Mouse (Mus musculus) inflammation-experienced regulatory T-cells, adult 6 months (primary cell): ENCODE measurements around the gene Arhgdib. TPM values are rescaled to one million over a fixed set of nuclear protein-coding genes. Genes with fewer than 3 reads are reported as not detected.
"Not testable (repeated sequence)": the region's sequence is repeated elsewhere in the genome, so short reads cannot be mapped to it uniquely, and the experiment has no call there.

ENCODE experiments used
- ATAC-seq: one replicate; pipeline ENCODE4 v1.8.0; 2017
- polyA plus RNA-seq, 3 experiments: library from polyadenylated mRNA; unstranded; fragments of 100-300 nt; shearing (Covaris generic); gene quantifications; one replicate each; pipeline ENCODE4 v1.2.1; 2017

Arhgdib gene
- polyA plus RNA-seq, 3 experiments from 2014 or later, result 2,255 to 2,929 (median 2,357) TPM

GRCm38 (mm10) chr6:136887854-136888253, 53.8 kb downstream of the Arhgdib start:
- ATAC-seq, result no peak

- not testable (repeated sequence) for ATAC-seq
Measured at GRCm38 (mm10) chr6:136884766-136885165, 56.9 kb downstream of the Arhgdib start.

- ATAC-seq, result no peak
Measured at GRCm38 (mm10) chr6:136883961-136884360, 57.7 kb downstream of the Arhgdib start.

GRCm38 (mm10) chr6:136883431-136883915, 58.2 kb downstream of the Arhgdib start:
- ATAC-seq, result no peak

- no peak for ATAC-seq
Measured at GRCm38 (mm10) chr6:136881678-136882077, 60.0 kb downstream of the Arhgdib start.

GRCm38 (mm10) chr6:136875670-136876069, 66.0 kb downstream of the Arhgdib start, which contains the start of gene Mgp:
Mgp (minus strand) TSS chr6:136875823.
- ATAC-seq, result no peak

GRCm38 (mm10) chr6:136874599-136874998, 67.1 kb downstream of the Arhgdib start:
- no peak for ATAC-seq

Other genes starting within 250 kb of the Arhgdib start
- gene Gucy2c, start 160.1 kb downstream of the Arhgdib start, polyA plus RNA-seq, result not detected
- gene Hist4h4, start 137.5 kb downstream of the Arhgdib start, polyA plus RNA-seq, result 1 to 10 TPM in 2 of 3 experiments, under 1 TPM in 1; 0.85 to 2.9 (median 2.8) TPM
- 100 to 1,000 TPM; 112 to 120 (median 112) TPM for gene H2afj, start 133.7 kb downstream of the Arhgdib start, polyA plus RNA-seq
- 1 to 10 TPM in 1 of 3 experiments, under 1 TPM in 2; 0.44 to 2.3 (median 0.62) TPM for gene BC049715, start 114.3 kb downstream of the Arhgdib start, polyA plus RNA-seq
- gene Wbp11, start 113.7 kb downstream of the Arhgdib start, polyA plus RNA-seq, result 10 to 100 TPM; 48.1 to 74.9 (median 72.6) TPM
- under 1 TPM in 1 of 3 experiments, not detected in 2; 0.82 TPM for gene Smco3, start 106.4 kb downstream of the Arhgdib start, polyA plus RNA-seq
- gene Art4, start 84.2 kb downstream of the Arhgdib start, polyA plus RNA-seq, result 1 to 10 TPM in 2 of 3 experiments, not detected in 1; 1.5 to 2.3 TPM
- gene Mgp, start 66.1 kb downstream of the Arhgdib start, polyA plus RNA-seq, result not detected
- gene Erp27, start 19.7 kb downstream of the Arhgdib start, polyA plus RNA-seq, result 1 to 10 TPM; 1.1 to 2.1 (median 1.1) TPM
- not detected for gene Pde6h, start 18.1 kb downstream of the Arhgdib start, polyA plus RNA-seq
- not detected for gene Rerg, start 228.6 kb upstream of the Arhgdib start, polyA plus RNA-seq